24 mouse cellular contexts compared by ENCODE assay signal in genomic region chr2:16668391-16668790, GRCm38 (mm10).
DNase-seq lines count a peak whose midpoint lies in the region; ATAC-seq lines count a peak whose summit lies in the region.
"Had no signal": no experiment of that assay in that cellular context is flagged by ENCODE, and none has a peak within 500 bp of the region (broad histone marks: within the 10 kb centered on the region; RNA-seq: fewer than 3 reads in every experiment).

No protein-coding gene starts in this region.

- no peak overlapping the region for H3K9ac ChIP-seq in kidney, embryonic 16.5 days (replicated peaks; ENCODE audit: low read length)
- H3K9ac ChIP-seq: embryonic facial prominence, embryonic 13.5 days; heart, embryonic 12.5 days; kidney, embryonic 15.5 days; limb, embryonic 13.5 days; lung, embryonic 15.5 days; midbrain, embryonic 15.5 days; neural tube, embryonic 15.5 days had no signal

- DNase-seq in cerebellum, postnatal 10 days, result peak; percentile 22
- DNase-seq in cerebellum, adult 18-20 months, result no peak
- DNase-seq in heart, adult 8-10 months (ENCODE audit: low spot score), result peak; percentile 1
- no peak for DNase-seq in heart, postnatal 36 days
- peak; percentile 86 for DNase-seq in Muller cell, postnatal 12 days (ENCODE audit: inconsistent ontology term)
- DNase-seq in retina, embryonic 14.5 days (ENCODE audit: low spot score), result peak; percentile 13
- DNase-seq: adrenal gland, postnatal 10 days; gastrocnemius, postnatal 36 days; kidney, adult 18-20 months; kidney, postnatal 36 days had no signal

- no peaks in the 10 kb centered on the region for H3K27me3 ChIP-seq in kidney, embryonic 16.5 days (ENCODE audit: insufficient read depth, low read length)
- H3K27me3 ChIP-seq: embryonic facial prominence, embryonic 13.5 days; heart, embryonic 12.5 days; kidney, embryonic 15.5 days; limb, embryonic 13.5 days; lung, embryonic 15.5 days; midbrain, embryonic 15.5 days; neural tube, embryonic 15.5 days; Patski had no signal

- ATAC-seq in kidney, embryonic 16.5 days (ENCODE audit: low FRiP score, low TSS enrichment), result no peak
- ATAC-seq: hindbrain, embryonic 16.5 days; midbrain, embryonic 15.5 days; Patski had no signal

- peaks cover 2% of the 10 kb centered on the region; the same call in 1 of the 2 replicates for H3K4me1 ChIP-seq in kidney, embryonic 16.5 days (ENCODE audit: insufficient read depth, low read length)
- H3K4me1 ChIP-seq: embryonic facial prominence, embryonic 13.5 days; heart, embryonic 12.5 days; lung, embryonic 15.5 days; midbrain, embryonic 10.5 days; midbrain, embryonic 15.5 days; neural tube, embryonic 15.5 days had no signal

- no peak overlapping the region for H3K27ac ChIP-seq in kidney, embryonic 16.5 days (ENCODE audit: low read length)
- H3K27ac ChIP-seq: embryonic facial prominence, embryonic 13.5 days; forebrain, embryonic 10.5 days; kidney, embryonic 15.5 days; limb, embryonic 13.5 days; lung, embryonic 15.5 days; midbrain, embryonic 10.5 days; midbrain, embryonic 15.5 days; neural tube, embryonic 15.5 days had no signal

- no peak overlapping the region for H3K4me2 ChIP-seq in kidney, embryonic 16.5 days (replicated peaks; ENCODE audit: low read depth, low read length)
- H3K4me2 ChIP-seq: embryonic facial prominence, embryonic 13.5 days; heart, embryonic 12.5 days; kidney, embryonic 15.5 days; limb, embryonic 13.5 days; liver, embryonic 11.5 days; lung, embryonic 15.5 days; midbrain, embryonic 15.5 days; neural tube, embryonic 15.5 days had no signal

- H3K4me3 ChIP-seq in kidney, embryonic 16.5 days (ENCODE audit: low read length), result no peak overlapping the region
- H3K4me3 ChIP-seq: embryonic facial prominence, embryonic 13.5 days; forebrain, embryonic 10.5 days; heart, embryonic 12.5 days; kidney, embryonic 15.5 days; limb, embryonic 13.5 days; lung, embryonic 15.5 days; midbrain, embryonic 10.5 days; midbrain, embryonic 15.5 days; neural tube, embryonic 15.5 days had no signal

- no peaks in the 10 kb centered on the region for H3K9me3 ChIP-seq in kidney, embryonic 16.5 days (ENCODE audit: low read length)
- H3K9me3 ChIP-seq: embryonic facial prominence, embryonic 13.5 days; forebrain, embryonic 10.5 days; G1E; heart, embryonic 12.5 days; kidney, embryonic 15.5 days; limb, embryonic 13.5 days; lung, embryonic 15.5 days; midbrain, embryonic 10.5 days; midbrain, embryonic 15.5 days; neural tube, embryonic 15.5 days had no signal

- WGBS in kidney, embryonic 16.5 days, result 90% methylated on average over 1 of the region's 1 CpGs

- no peaks in the 10 kb centered on the region for H3K36me3 ChIP-seq in kidney, embryonic 16.5 days (ENCODE audit: insufficient read depth, low read length)
- H3K36me3 ChIP-seq: embryonic facial prominence, embryonic 13.5 days; forebrain, embryonic 10.5 days; G1E; heart, embryonic 12.5 days; kidney, embryonic 15.5 days; midbrain, embryonic 10.5 days; midbrain, embryonic 15.5 days; neural tube, embryonic 15.5 days had no signal

- intact Hi-C loops in heart, postnatal 36 days (cut with DNase I), result no loop called here

Comparison
In these comparisons a context has a peak if more than half of its experiments do, and no peak if none do; other contexts are left out.
1. DNase-seq: peak in cerebellum, postnatal 10 days (2 of 2), heart, adult 8-10 months (single experiment), Muller cell, postnatal 12 days (single experiment) and retina, embryonic 14.5 days (single experiment); none in cerebellum, adult 18-20 months (0 of 2) and heart, postnatal 36 days (0 of 2).